34 mouse cellular contexts compared by ENCODE assay signal in genomic region chr9:21671753-21672152, GRCm38 (mm10).
"Had no signal": no experiment of that assay in that cellular context is flagged by ENCODE, and none has a peak within 500 bp of the region (broad histone marks: within the 10 kb centered on the region; RNA-seq: fewer than 3 reads in every experiment).

No protein-coding gene starts in this region.

- H3K9ac ChIP-seq: heart, embryonic 12.5 days; heart, embryonic 13.5 days; heart, embryonic 15.5 days; hindbrain, embryonic 12.5 days; hindbrain, embryonic 13.5 days; hindbrain, embryonic 14.5 days; hindbrain, embryonic 15.5 days; intestine, embryonic 15.5 days; kidney, embryonic 15.5 days had no signal

- H3K27me3 ChIP-seq: heart, embryonic 12.5 days; heart, embryonic 13.5 days; heart, embryonic 15.5 days; hindbrain, embryonic 12.5 days; hindbrain, embryonic 13.5 days; hindbrain, embryonic 15.5 days; intestine, embryonic 15.5 days; kidney, embryonic 15.5 days had no signal

- DNase-seq: heart, postnatal 10 days; heart, postnatal 14 days; heart, postnatal 36 days; heart, postnatal 4 days; kidney, adult 11 months; kidney, adult 18-20 months; kidney, adult 8-10 months; kidney, adult 9 months; kidney, postnatal 10 days; kidney, postnatal 14 days; kidney, postnatal 36 days; kidney, postnatal 4 days; layer of hippocampus, adult 9-11 months; layer of hippocampus, postnatal 36 days had no signal

- H3K4me3 ChIP-seq: heart, embryonic 10.5 days; heart, embryonic 12.5 days; heart, embryonic 13.5 days; heart, embryonic 15.5 days; hindbrain, embryonic 10.5 days; hindbrain, embryonic 12.5 days; hindbrain, embryonic 13.5 days; hindbrain, embryonic 15.5 days; intestine, embryonic 15.5 days; kidney, embryonic 15.5 days; layer of hippocampus, adult 2 months; left cerebral cortex, adult 2 months had no signal

- H3K4me2 ChIP-seq: heart, embryonic 11.5 days; heart, embryonic 12.5 days; heart, embryonic 13.5 days; heart, embryonic 15.5 days; hindbrain, embryonic 12.5 days; hindbrain, embryonic 13.5 days; hindbrain, embryonic 14.5 days; hindbrain, embryonic 15.5 days; intestine, embryonic 15.5 days; kidney, embryonic 15.5 days had no signal

- H3K4me1 ChIP-seq: heart, embryonic 10.5 days; heart, embryonic 12.5 days; heart, embryonic 13.5 days; heart, embryonic 15.5 days; hindbrain, embryonic 10.5 days; hindbrain, embryonic 12.5 days; hindbrain, embryonic 13.5 days; hindbrain, embryonic 15.5 days; intestine, embryonic 15.5 days; kidney, embryonic 15.5 days had no signal

- H3K9me3 ChIP-seq: heart, embryonic 10.5 days; heart, embryonic 12.5 days; heart, embryonic 13.5 days; heart, embryonic 15.5 days; hindbrain, embryonic 10.5 days; hindbrain, embryonic 12.5 days; hindbrain, embryonic 13.5 days; hindbrain, embryonic 15.5 days; intestine, embryonic 15.5 days; kidney, embryonic 15.5 days had no signal

- ATAC-seq: hindbrain, embryonic 16.5 days; hindbrain, postnatal 0 days; inflammation-experienced regulatory T-cells, adult 6 months; intestine, embryonic 15.5 days; intestine, embryonic 16.5 days; intestine, postnatal 0 days had no signal

- H3K27ac ChIP-seq: heart, embryonic 10.5 days; heart, embryonic 13.5 days; heart, embryonic 15.5 days; hindbrain, embryonic 10.5 days; hindbrain, embryonic 12.5 days; hindbrain, embryonic 13.5 days; hindbrain, embryonic 14.5 days; hindbrain, embryonic 15.5 days; hindbrain, postnatal 0 days; intestine, embryonic 15.5 days; kidney, embryonic 15.5 days; kidney, postnatal 0 days; layer of hippocampus, adult 2 months; left cerebral cortex, adult 2 months had no signal
